Mouse (Mus musculus) embryo, embryonic 10.5 days (tissue): ENCODE data around the gene Irs4.

Experiments used
- DNase-seq: peaks from one replicate; pipeline ENCODE4 v3.0.0-alpha.2; 2015; ENCODE audit warnings: low spot score

Gene Irs4

GRCm38 (mm10) chrX:141724937-141725918, at the start of gene Irs4:
Gene Irs4, minus strand, starts transcription at chrX:141725263.
- DNase-seq: peak; percentile 59

- DNase-seq: no peak
Measured at GRCm38 (mm10) chrX:141750360-141750759, 25.3 kb upstream of the Irs4 start.

- no peak for DNase-seq
Measured at GRCm38 (mm10) chrX:141729570-141729969, 4.5 kb upstream of the Irs4 start.

GRCm38 (mm10) chrX:141724391-141724891, 622 bp downstream of the Irs4 start:
- peak; percentile 40 for DNase-seq

- DNase-seq: peak; percentile 46
Measured at GRCm38 (mm10) chrX:141723936-141724335, 1.1 kb downstream of the Irs4 start.

GRCm38 (mm10) chrX:141721725-141722124, 3.3 kb downstream of the Irs4 start:
- DNase-seq: peak; percentile 35
